Mouse (Mus musculus) kidney, embryonic 14.5 days (tissue): ENCODE results near the gene Speg. TPM values are rescaled to one million over a fixed set of nuclear protein-coding genes. Genes with fewer than 3 reads are reported as not detected.

Experiments
- ATAC-seq: fragments of 200-750 bp; cut with Nextera tagmentation; 2 replicates; pipeline ENCODE4 v1.8.0; 2017; ENCODE audit warnings: moderate number of reproducible peaks, mild to moderate bottlenecking, moderate TSS enrichment, moderate library complexity; ENCODE audit not compliant: low FRiP score, low TSS enrichment
- H3K27ac ChIP-seq: fragments of 300-500 bp; sonication (generic); 2 replicates; pipeline ENCODE4 v1.5.1; 2014; ENCODE audit warnings: low read depth, mild to moderate bottlenecking, low read length, moderate library complexity, mixed read lengths
- H3K27me3 ChIP-seq: fragments of 300-500 bp; sonication (generic); 2 replicates; pipeline ENCODE4 v1.6.1; 2014; ENCODE audit warnings: mild to moderate bottlenecking, low read length; ENCODE audit not compliant: control insufficient read depth, insufficient read depth
- H3K36me3 ChIP-seq: fragments of 300-500 bp; sonication (generic); 2 replicates; pipeline ENCODE4 v1.6.1; 2014; ENCODE audit warnings: low read length, mixed read lengths; ENCODE audit not compliant: control insufficient read depth, insufficient read depth
- H3K4me1 ChIP-seq: fragments of 300-500 bp; sonication (generic); 2 replicates; pipeline ENCODE4 v1.6.1; 2014; ENCODE audit warnings: low read length, mixed read lengths; ENCODE audit not compliant: control insufficient read depth, insufficient read depth
- H3K4me2 ChIP-seq: fragments of 300-500 bp; sonication (generic); replicated peaks from 2 replicates; pipeline ENCODE4 v1.6.1; 2014; ENCODE audit warnings: low read depth, mild to moderate bottlenecking, low read length
- H3K4me3 ChIP-seq: fragments of 300-500 bp; sonication (generic); 2 replicates; pipeline ENCODE4 v1.5.1; 2014; ENCODE audit warnings: mild to moderate bottlenecking, low read length
- H3K9ac ChIP-seq: fragments of 300-500 bp; sonication (generic); 2 replicates; pipeline ENCODE4 v1.6.1; 2014; ENCODE audit warnings: low read depth, mild to moderate bottlenecking, low read length, moderate library complexity
- H3K9me3 ChIP-seq: fragments of 300-500 bp; sonication (generic); 2 replicates; pipeline ENCODE4 v1.6.1; 2016; ENCODE audit warnings: low read length; ENCODE audit not compliant: control insufficient read depth
- WGBS: fragments of 180-500 bp; shearing (Covaris S2); extraction: QIAGEN DNeasy Blood & Tissue Kit; methylation state at CpG from one replicate; pipeline ENCODE4 v1.1.7; 2014; 5-methylcytosine and 5-hydroxymethylcytosine counted together
- polyA plus RNA-seq: library from polyadenylated mRNA; unstranded; fragments of >200 nt; fragmentation: Nextera tagmentation; extraction: Ambion mirVana; gene quantifications from 2 replicates; pipeline ENCODE4 v1.2.1, GENCODE M21; 2014

Gene Speg
- 39.6 and 43.5 TPM in 2 replicates for polyA plus RNA-seq

DNA sequence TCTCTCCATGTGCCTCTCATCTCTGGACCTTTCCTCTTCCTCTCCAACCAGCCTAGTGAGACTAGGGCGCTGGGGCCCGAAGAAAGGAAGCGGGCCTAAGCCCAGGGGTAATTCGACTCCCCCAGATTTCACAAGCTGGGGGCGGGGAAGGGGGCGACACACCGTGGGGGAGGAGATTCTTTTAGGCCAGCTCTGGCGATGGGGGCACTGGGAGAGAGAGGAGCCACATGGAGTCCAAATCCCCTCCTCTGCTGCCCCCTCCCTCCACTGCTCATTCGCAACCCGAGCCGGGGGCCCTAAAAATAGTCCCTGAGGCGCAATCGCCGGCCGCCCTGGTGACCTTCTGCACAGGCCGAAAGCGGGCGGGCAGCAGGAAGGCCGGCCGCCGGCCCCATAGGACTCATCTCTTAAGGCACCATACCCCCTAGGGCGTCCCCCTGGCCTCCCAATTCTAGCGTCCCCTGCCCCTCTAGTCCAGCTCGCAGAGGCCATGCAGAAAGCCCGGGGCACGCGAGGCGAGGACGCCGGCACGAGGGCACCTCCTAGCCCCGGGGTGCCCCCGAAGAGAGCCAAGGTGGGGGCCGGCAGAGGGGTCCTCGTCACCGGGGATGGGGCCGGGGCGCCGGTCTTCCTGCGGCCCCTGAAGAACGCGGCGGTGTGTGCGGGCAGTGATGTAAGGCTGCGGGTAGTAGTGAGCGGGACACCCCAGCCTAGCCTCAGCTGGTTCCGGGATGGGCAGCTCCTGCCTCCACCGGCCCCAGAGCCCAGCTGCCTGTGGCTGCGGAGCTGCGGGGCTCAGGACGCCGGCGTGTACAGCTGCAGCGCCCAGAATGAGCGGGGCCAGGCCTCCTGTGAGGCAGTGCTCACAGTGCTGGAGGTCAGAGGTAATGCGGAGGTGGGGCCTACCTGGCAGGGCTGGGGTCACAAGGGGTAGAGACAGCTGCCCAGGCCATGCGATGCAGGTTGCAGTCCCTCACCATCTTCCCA lies at the start of gene Speg:
Speg (plus strand) TSS at position 348 of the 987 bp plus-strand sequence.
- Histone ChIP-seq H3K4me1 (peaks cover 11% of the 10 kb centered on the region), H3K27ac (no peak within 1 kb of the TSS)
- 4% methylated on average over 55 of the region's 57 CpGs for WGBS

GRCm38 (mm10) chr1:75327461-75327860 lies 47.6 kb upstream of the Speg start:
- Histone ChIP-seq H3K9me3 (peaks cover 3% of the 10 kb centered on the region; the same call in 1 of the 2 replicates), H3K27ac (no peak overlapping the region)

More for the DNA sequence above, at the start of gene Speg:
- Histone ChIP-seq H3K36me3 (no peaks in the 10 kb centered on the region), H3K4me2 (peak within 1 kb of the TSS; percentile 72), H3K9ac (peak within 1 kb of the TSS; percentile 58), H3K4me3 (peak within 1 kb of the TSS; percentile 29), H3K27me3 (peaks cover 7% of the 10 kb centered on the region; the same call in 1 of the 2 replicates), H3K9me3 (no peaks in the 10 kb centered on the region)
- ATAC-seq: peak; percentile 47

GRCm38 (mm10) chr1:75331271-75331670 lies 43.8 kb upstream of the Speg start:
- H3K4me1 ChIP-seq: no peaks in the 10 kb centered on the region
- no peak overlapping the region for H3K27ac ChIP-seq
- ATAC-seq: no peak

More at GRCm38 (mm10) chr1:75327461-75327860, 47.6 kb upstream of the Speg start:
- Histone ChIP-seq H3K27me3 (no peaks in the 10 kb centered on the region), H3K9ac (no peak overlapping the region), H3K36me3 (no peaks in the 10 kb centered on the region), H3K4me2 (no peak overlapping the region), H3K4me3 (no peak overlapping the region), H3K4me1 (no peaks in the 10 kb centered on the region)
- no peak for ATAC-seq

DNA sequence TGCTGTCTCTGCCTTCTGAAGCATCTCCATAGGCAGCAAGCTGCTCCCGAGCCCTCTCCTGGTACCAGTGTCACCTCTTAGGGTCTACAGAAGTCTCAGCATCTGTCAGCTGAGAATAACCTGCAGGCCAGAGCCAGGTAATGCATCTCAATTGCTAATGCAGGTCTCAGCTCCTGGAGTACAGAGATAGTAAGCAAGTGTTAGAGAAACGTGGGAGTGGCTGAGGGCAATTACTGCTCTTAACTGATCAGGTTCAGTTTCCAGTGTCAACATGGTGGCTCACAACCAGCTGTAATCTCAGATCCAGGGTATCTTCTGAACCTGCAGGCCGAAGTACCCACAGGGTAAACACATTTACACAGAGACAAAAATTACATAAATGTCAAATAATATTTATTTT lies 38.6 kb upstream of the Speg start:
- no peak overlapping the region for H3K4me3 ChIP-seq
- peaks cover 28% of the 10 kb centered on the region for H3K4me1 ChIP-seq
- no peak overlapping the region for H3K9ac ChIP-seq
- no peak overlapping the region for H3K27ac ChIP-seq
- H3K36me3 ChIP-seq: no peaks in the 10 kb centered on the region
- no peak overlapping the region for H3K4me2 ChIP-seq
- H3K9me3 ChIP-seq: no peaks in the 10 kb centered on the region
- no peak for ATAC-seq
- H3K27me3 ChIP-seq: no peaks in the 10 kb centered on the region
- WGBS: 27% methylated on average over 3 of the region's 3 CpGs

More at GRCm38 (mm10) chr1:75331271-75331670, 43.8 kb upstream of the Speg start:
- no peaks in the 10 kb centered on the region for H3K27me3 ChIP-seq
- H3K4me2 ChIP-seq: no peak overlapping the region
- no peaks in the 10 kb centered on the region for H3K36me3 ChIP-seq
- no peak overlapping the region for H3K4me3 ChIP-seq
- no peak overlapping the region for H3K9ac ChIP-seq
- 63% methylated on average over 1 of the region's 1 CpGs for WGBS
- peaks cover 3% of the 10 kb centered on the region; the same call in 1 of the 2 replicates for H3K9me3 ChIP-seq

DNA sequence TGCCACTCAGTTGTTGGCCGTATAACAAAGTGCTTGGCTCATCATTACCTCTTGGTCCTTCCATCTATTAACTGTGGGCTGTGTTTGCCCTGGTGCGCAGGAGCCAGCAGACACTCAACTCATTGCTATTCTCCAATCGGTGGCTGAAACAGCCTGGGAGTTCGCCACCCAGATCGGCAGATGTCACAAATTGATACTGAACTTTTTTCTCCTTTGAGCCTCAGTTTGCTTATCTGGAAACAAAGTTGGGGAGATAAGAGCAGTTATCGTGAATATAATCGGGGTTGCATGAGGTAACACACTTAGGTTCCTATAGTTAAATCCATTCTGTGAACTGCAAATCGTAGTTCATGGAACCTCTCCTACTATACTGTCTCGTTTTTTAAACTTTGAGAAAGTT lies 38.0 kb upstream of the Speg start:
- Histone ChIP-seq H3K4me1 (peaks cover 28% of the 10 kb centered on the region), H3K4me2 (no peak overlapping the region), H3K9me3 (no peaks in the 10 kb centered on the region), H3K4me3 (no peak overlapping the region), H3K36me3 (no peaks in the 10 kb centered on the region), H3K27me3 (no peaks in the 10 kb centered on the region), H3K9ac (no peak overlapping the region), H3K27ac (no peak overlapping the region; the same call in 1 of the 2 replicates)
- 52% methylated on average over 9 of the region's 9 CpGs for WGBS
- no peak for ATAC-seq

- Histone ChIP-seq H3K9me3 (no peaks in the 10 kb centered on the region), H3K4me3 (no peak overlapping the region), H3K9ac (no peak overlapping the region), H3K36me3 (no peaks in the 10 kb centered on the region), H3K27me3 (no peaks in the 10 kb centered on the region), H3K27ac (peak overlapping the region; percentile 76), H3K4me1 (peaks cover 30% of the 10 kb centered on the region), H3K4me2 (peak overlapping the region; percentile 29)
- peak; percentile 49 for ATAC-seq
- 2% methylated on average over 11 of the region's 11 CpGs for WGBS
Observed at GRCm38 (mm10) chr1:75338091-75338694, 36.9 kb upstream of the Speg start.

DNA sequence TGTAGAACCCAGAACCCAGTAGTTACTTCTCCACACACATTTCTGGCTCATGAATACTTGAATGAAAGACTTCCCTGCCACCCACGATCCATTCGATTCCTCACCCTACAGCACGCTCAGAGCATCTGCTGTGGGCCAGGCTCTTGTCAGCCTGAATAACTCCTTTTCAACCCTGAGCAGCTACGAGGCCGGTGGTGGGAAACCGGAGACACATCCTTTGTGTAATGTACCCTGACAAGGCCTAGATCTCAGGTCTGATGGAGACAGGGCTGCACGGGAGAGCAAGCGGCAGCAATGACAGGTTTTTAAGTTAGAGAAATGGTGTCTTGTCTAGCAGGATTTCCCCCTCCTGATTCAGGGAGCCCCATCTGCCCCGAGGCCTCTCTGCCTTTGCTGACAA lies 35.8 kb upstream of the Speg start:
- H3K4me2 ChIP-seq: no peak overlapping the region

GRCm38 (mm10) chr1:75340519-75340918 lies 34.6 kb upstream of the Speg start:
- Histone ChIP-seq H3K9me3 (no peaks in the 10 kb centered on the region), H3K4me2 (no peak overlapping the region), H3K36me3 (no peaks in the 10 kb centered on the region), H3K4me1 (peaks cover 53% of the 10 kb centered on the region), H3K27ac (no peak overlapping the region), H3K9ac (no peak overlapping the region), H3K27me3 (no peaks in the 10 kb centered on the region), H3K4me3 (no peak overlapping the region)
- WGBS: 76% methylated on average over 2 of the region's 2 CpGs
- ATAC-seq: no peak

More for the DNA sequence above, 35.8 kb upstream of the Speg start:
- 0 out of 2 replicates have a peak, but pooled peaks have one; percentile 28 for ATAC-seq
- Histone ChIP-seq H3K27me3 (no peaks in the 10 kb centered on the region), H3K4me1 (peaks cover 42% of the 10 kb centered on the region), H3K36me3 (no peaks in the 10 kb centered on the region), H3K27ac (peak overlapping the region; percentile 76), H3K4me3 (no peak overlapping the region), H3K9ac (no peak overlapping the region; the same call in 1 of the 2 replicates), H3K9me3 (no peaks in the 10 kb centered on the region)
- 17% methylated on average over 9 of the region's 9 CpGs for WGBS
